Mouse (Mus musculus) kidney, postnatal 25 days (tissue): ENCODE measurements around the gene Zfp704.
A peak's percentile ranks its signal among the peaks of the same experiment; 100 is the strongest.

ENCODE experiments used
- DNase-seq, 2 experiments: peaks; one replicate each; pipeline ENCODE4 v3.0.0; 2021; ENCODE audit warnings: mixed read lengths in 2 of 2

Gene Zfp704

DNA sequence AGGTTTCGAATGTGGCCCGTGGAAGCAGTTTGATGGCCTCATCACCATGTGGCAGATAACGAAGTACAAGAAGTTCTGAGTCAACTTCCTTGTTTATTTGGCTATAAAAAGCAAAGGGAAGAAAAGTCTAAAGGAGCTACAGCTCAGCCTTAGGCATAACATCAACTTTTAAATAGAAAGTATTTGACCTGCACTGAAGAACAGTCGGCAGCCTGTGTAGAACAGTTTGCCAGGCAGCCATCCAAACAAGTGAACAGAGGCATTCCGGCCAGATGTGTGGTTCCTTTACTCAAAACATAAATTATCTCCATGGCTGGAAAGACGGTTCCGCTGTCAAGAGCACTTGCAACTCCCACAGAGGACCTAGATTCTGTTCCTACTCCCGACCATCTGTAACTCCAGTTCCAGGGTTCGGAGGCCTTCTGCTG lies 202.8 kb downstream of the Zfp704 start:
- DNase-seq = peak; percentile 56 to 74

DNA sequence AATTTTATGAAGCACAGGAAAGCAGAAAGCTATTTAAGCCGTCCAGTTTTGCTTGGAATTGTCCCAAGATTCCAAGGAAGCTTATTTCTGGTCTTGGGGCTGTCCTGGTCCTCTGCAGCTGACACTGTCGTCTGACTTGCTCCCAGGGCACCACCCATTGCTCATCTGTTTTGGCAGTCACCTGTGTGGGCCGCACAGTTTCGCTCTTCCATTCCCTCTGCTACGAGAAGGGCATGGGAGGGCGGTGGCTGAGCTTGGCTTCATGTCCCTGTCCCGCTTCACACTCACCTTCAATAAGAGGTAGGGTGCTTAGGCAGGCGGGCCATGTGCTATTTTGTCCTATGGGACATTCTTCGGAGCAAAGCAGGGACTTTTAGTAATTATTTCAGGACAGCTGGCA lies 204.5 kb downstream of the Zfp704 start:
- DNase-seq = peak; percentile 22 to 59

GRCm38 (mm10) chr3:9403255-9404050 lies 206.4 kb downstream of the Zfp704 start:
- DNase-seq = no peak

DNA sequence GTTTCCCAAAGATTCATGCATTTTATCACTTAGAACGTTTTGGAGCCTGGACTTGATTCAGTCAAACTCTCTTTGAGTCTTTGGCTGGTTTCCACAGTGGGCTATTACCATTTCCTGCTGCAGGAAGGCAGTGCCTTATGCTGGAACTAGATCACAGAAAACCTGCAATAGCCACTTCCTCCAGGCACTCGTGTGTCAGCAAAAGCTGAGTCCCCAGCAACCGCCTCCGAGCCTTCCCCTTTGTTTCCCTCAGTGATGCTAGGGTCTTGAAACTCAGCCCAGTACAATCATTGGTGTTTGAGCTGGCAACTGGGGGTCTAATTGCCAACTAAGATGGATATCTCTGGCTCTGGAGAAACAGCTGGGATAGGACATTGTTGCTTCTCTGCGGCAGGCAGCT lies 207.0 kb downstream of the Zfp704 start:
- peak; percentile 35 to 51 for DNase-seq

- DNase-seq = no peak
Measured at GRCm38 (mm10) chr3:9402345-9402744, 207.5 kb downstream of the Zfp704 start.

DNA sequence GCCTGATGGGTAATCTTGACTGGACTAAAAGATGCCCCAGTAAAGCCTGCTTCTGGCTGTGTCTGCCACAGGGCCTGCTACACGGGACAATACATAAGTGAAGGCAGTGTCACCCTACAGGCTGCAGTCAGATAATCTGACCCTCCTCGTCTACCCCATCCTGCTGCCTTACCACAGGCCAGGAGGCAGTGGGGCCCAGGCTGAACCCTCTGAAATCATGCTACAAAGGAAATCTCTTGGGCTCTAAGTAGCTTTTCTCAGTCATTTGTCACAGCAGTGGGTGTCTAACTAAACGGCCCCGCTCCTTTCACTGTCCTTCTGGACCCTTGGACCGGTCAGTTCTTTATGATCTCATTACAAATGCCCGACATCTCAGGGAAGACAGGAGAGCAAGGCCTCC lies 208.2 kb downstream of the Zfp704 start:
- no peak for DNase-seq

DNA sequence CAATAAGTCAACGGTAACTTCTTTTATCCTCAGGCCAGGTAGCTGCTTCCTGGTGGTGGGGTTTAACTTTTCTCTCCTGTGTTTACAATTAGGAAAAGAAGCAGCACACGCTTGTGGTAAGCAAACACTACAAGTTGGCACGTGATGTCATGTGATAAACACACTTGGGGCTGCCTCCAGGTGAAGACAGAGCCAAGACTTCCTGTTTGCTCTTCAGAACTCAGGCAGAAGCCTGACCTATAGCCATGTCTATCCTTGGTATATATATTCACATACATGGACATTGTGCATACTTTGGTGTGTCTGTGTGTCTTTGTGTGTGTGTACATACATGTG lies 209.0 kb downstream of the Zfp704 start:
- no peak for DNase-seq

DNA sequence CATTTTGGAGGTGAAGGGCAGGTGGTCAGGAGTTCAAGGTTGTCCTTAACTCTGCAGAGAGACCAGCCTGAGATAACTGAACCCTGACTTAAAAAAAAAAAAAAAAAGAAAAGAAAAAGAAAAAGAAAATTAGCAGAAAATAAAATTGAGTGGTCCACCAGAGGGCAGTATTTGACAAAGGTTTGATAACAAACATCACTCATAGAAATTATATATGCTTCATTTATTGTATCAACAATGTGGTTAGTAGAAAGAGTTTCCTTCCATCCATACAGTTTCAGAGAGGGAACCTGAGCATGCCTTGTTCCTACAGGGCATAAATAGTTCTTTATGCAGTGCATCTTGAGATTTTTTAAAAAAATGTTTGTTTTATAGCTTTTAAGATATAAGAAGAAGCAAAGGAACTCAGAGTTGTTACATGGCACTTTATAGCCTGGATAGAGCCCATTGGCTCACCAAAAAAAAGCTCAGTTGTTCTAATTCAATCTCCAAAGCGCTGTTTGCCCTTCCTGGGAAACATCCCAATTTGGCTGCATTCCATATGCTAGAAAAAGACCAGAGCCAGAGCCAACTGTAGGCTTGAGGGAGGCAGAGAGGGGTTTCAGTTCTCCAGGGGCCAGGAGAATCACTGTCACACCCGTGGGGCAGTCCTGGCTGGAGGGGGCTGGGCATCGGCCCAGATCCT lies 209.5 kb downstream of the Zfp704 start:
- peak in 1 of 2 experiments; percentile 63 for DNase-seq

GRCm38 (mm10) chr3:9398271-9398670 lies 211.6 kb downstream of the Zfp704 start:
- no peak for DNase-seq
